Mouse (Mus musculus) testis, adult 2 months (tissue): ENCODE data around the gene Bcor.

Experiments
- CTCF ChIP-seq: fragments of 200-500 bp; IDR thresholded peaks from 2 replicates; pipeline ENCODE4 v1.5.1; 2012; ENCODE audit warnings: low read depth, mild to moderate bottlenecking, inconsistent platforms, low read length, moderate library complexity; ENCODE audit not compliant: control insufficient read depth, insufficient read depth, insufficient replicate concordance
- POLR2A ChIP-seq: fragments of 200-500 bp; IDR thresholded peaks from 2 replicates; pipeline ENCODE4 v1.6.1; 2012; ENCODE audit warnings: low read depth, mild to moderate bottlenecking, inconsistent platforms, low read length, moderate library complexity; ENCODE audit not compliant: control insufficient read depth

GRCm38 (mm10) chrX:12078195-12079058 is 81.7 kb downstream of the Bcor start:
- TF ChIP-seq CTCF = no peak
- no peak for TF ChIP-seq POLR2A
